Mouse (Mus musculus): ENCODE measurements around the gene Zwint. TPM values are rescaled to one million over a fixed set of nuclear protein-coding genes. Genes with fewer than 3 reads are reported as not detected.

Gene Zwint
- polyA plus RNA-seq (2014; fragmentation: Illumina TruSeq; extraction: RNeasy Lipid Tissue Mini Kit (QIAGEN cat#74804); ENCODE audit: low read depth, low replicate concordance), result 139 TPM

DNA sequence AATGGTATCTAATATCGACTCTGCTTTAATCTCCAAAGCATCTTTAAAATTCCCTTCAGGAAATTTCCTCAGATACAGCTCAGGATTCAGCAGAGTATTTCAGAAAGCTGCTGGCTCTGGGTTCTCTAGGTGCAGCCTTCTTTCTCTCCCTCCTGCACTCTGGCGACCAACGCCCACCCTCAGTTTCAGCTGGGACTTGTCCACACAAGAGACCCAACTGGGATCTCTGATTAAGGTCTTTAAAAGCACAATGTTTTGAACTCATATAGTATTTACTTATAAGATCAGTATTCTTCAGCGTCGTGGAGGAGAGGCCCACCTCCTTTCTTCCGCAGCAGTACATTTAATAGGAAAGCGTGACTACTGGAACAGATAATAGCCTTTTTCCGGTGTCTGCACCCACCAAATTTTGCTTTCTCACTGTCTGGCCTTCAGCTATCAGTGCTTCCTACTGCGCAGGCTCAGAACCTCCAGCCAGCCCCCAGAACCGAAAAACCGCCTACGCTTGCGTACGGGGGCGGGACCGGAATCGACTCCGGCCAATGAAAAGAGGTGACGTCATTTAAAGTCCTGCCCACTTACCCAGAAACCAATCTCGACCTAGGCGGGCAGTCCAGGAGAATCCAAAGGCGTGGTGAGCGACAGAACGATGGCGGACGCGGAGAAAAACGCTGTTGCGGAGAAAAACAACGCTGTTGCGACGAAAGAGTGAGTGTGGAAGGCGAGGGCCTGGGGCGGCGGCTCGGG, at the start of gene Zwint:
Zwint (plus strand) TSS at position 576 of the 747 bp plus-strand sequence.

All from adipose tissue, adult 10 weeks (tissue).